Mouse (Mus musculus) urinary bladder, postnatal 0 days (tissue): ENCODE data around the gene Gpr108. TPM values are rescaled to one million over a fixed set of nuclear protein-coding genes. Genes with fewer than 3 reads are reported as not detected.

Experiments used
- microRNA-seq: library from miRNA; unstranded; fragments of <30 nt; microRNA quantifications from one replicate; pipeline ENCODE4, GENCODE M21; 2016
- polyA plus RNA-seq: library from polyadenylated mRNA; unstranded; fragments of >200 nt; fragmentation: Nextera tagmentation; extraction: Ambion mirVana; gene quantifications from 2 replicates; pipeline ENCODE4 v1.2.1, GENCODE M21; 2015

Gene Gpr108
- polyA plus RNA-seq, result 35.5 and 36.8 TPM in 2 replicates

GRCm38 (mm10) chr17:57248201-57248699 is at the start of gene Gpr108:
TSS of gene Gpr108 (minus strand) at chr17:57248446.

GRCm38 (mm10) chr17:57278943-57279590 is 30.8 kb upstream of the Gpr108 start, which contains the start of gene Vav1:
TSS of gene Vav1 (plus strand) at chr17:57279100.

GRCm38 (mm10) chr17:57249186-57250181 is 1.2 kb upstream of the Gpr108 start, which contains the start of gene Trip10:
TSS of gene Trip10 (plus strand) at chr17:57249455.

GRCm38 (mm10) chr17:57228014-57228413 is 20.2 kb downstream of the Gpr108 start, which contains the start of gene C3:
TSS of gene C3 (minus strand) at chr17:57228136.

GRCm38 (mm10) chr17:57194041-57194507 is 54.2 kb downstream of the Gpr108 start, which contains the start of gene Tnfsf14:
TSS of gene Tnfsf14 (minus strand) at chr17:57194177.

Small RNAs within 50 kb of the gene (microRNA-seq; reads per million reads assigned to microRNA genes)
- gene Mir6978, result not detected

Other genes starting within 250 kb of the Gpr108 start
- 0.30 and 1.0 TPM in 2 replicates for gene Pspn, start 248.4 kb downstream of the Gpr108 start, polyA plus RNA-seq
- 37.8 and 42.8 TPM in 2 replicates for gene Gtf2f1, start 237.2 kb downstream of the Gpr108 start, polyA plus RNA-seq
- 0.22 and 0.35 TPM in 2 replicates for gene Gm17949, start 237.0 kb downstream of the Gpr108 start, polyA plus RNA-seq
- 19.1 and 23.0 TPM in 2 replicates for gene Khsrp, start 216.9 kb downstream of the Gpr108 start, polyA plus RNA-seq
- gene Slc25a41, start 206.8 kb downstream of the Gpr108 start, polyA plus RNA-seq, result not detected in 2 replicates
- gene Crb3, start 189.3 kb downstream of the Gpr108 start, polyA plus RNA-seq, result 15.0 and 16.8 TPM in 2 replicates
- 8.5 and 9.0 TPM in 2 replicates for gene Slc25a23, start 188.6 kb downstream of the Gpr108 start, polyA plus RNA-seq
- 1.1 and 3.1 TPM in 2 replicates for gene Dennd1c, start 169.9 kb downstream of the Gpr108 start, polyA plus RNA-seq
- 6.7 and 8.1 TPM in 2 replicates for gene Tubb4a, start 160.7 kb downstream of the Gpr108 start, polyA plus RNA-seq
- 5.6 and 6.2 TPM in 2 replicates for gene Tnfsf9, start 143.1 kb downstream of the Gpr108 start, polyA plus RNA-seq
- 0.20 TPM in 1 of 2 replicates, not detected in the other for gene Cd70, start 98.7 kb downstream of the Gpr108 start, polyA plus RNA-seq
- gene Tnfsf14, start 54.3 kb downstream of the Gpr108 start, polyA plus RNA-seq, result 0.08 and 0.65 TPM in 2 replicates
- 24.9 and 30.2 TPM in 2 replicates for gene C3, start 20.3 kb downstream of the Gpr108 start, polyA plus RNA-seq
- gene Trip10, start 1.0 kb upstream of the Gpr108 start, polyA plus RNA-seq, result 37.0 and 40.2 TPM in 2 replicates
- 1.7 and 5.3 TPM in 2 replicates for gene Vav1, start 30.7 kb upstream of the Gpr108 start, polyA plus RNA-seq
- 8.1 and 9.9 TPM in 2 replicates for gene Adgre1, start 110.2 kb upstream of the Gpr108 start, polyA plus RNA-seq